Mouse (Mus musculus) A20 (cell line): ENCODE measurements around the gene Art1.
A peak's percentile ranks its signal among the peaks of the same experiment; 100 is the strongest.

ENCODE experiments used
- DNase-seq: peaks from one replicate; pipeline ENCODE4 v3.0.0-alpha.2; 2011; ENCODE audit warnings: low read depth, low spot score

Gene Art1

GRCm38 (mm10) chr7:102101487-102101886 lies at the start of gene Art1:
Gene Art1 (plus strand): TSS chr7:102101743.
- no peak for DNase-seq

DNA sequence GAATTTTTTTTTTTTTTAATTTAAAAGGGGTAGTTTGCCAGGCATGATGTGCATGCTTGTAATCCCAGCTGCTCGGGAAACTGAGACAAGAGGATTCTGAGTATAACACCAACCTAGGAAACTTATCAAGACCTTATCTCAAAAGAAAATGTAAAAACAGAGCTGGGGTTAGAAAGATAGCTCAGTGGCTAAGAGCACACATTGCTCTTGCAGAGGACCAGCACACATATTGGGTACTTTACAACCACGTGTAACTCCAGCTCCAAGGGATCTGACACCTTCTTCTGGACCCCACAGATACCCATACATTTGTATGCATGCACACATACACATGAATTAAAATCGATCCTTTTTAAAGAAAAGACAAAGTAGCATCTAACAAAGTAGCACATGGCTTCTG lies 40.2 kb upstream of the Art1 start:
- peak; percentile 10 for DNase-seq

DNA sequence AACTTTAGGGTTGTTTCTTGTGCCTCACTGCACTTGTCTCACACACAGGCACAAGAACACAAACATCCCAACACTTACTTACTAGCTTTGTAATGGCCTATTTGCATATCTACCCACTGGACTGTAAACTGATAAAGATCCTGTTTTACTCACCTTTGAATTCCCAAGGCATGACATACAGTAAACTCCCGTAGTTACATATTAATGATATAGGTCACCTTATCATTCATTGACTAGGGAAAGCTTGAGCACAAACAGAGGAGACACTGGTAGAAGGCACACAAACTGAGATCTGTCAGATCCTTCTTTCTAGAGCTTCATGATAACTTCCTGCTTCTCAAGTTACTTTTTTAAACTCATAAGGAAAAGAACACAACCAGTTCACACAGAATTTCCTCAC lies 39.3 kb upstream of the Art1 start:
- DNase-seq = peak; percentile 44

DNA sequence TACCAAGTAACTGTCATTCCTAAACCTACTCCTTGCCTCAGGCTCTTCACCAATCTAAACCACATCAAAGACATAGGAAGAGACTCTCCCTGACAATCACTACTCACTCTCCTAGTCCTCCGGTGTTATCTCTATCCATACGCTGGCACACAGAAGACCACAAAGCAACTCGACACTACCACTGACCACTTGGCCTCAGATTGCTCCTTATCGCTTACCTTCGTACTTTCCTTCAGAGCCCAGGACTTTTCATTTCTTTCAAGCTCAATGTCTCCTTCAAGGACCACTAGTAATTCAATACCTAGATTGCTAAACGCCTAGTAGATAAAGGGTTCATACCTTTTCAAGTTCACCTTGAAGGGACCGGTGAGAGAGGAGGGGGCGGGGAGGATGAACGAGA lies 37.7 kb upstream of the Art1 start:
- peak; percentile 29 for DNase-seq

GRCm38 (mm10) chr7:102064655-102065045 lies 36.9 kb upstream of the Art1 start:
- no peak for DNase-seq

- peak; percentile 97 for DNase-seq
These were observed 36.3 kb upstream of the Art1 start, which contains the start of the genes Rnf121, Xndc1 and Xntrpc for GRCm38 (mm10) chr7:102065046-102065891. Gene Rnf121 (minus strand): TSS chr7:102065469. Gene Xndc1 (plus strand): TSS chr7:102065511. Gene Xntrpc (plus strand): TSS chr7:102065713.

GRCm38 (mm10) chr7:102066363-102066762 lies 35.2 kb upstream of the Art1 start:
- no peak for DNase-seq

DNA sequence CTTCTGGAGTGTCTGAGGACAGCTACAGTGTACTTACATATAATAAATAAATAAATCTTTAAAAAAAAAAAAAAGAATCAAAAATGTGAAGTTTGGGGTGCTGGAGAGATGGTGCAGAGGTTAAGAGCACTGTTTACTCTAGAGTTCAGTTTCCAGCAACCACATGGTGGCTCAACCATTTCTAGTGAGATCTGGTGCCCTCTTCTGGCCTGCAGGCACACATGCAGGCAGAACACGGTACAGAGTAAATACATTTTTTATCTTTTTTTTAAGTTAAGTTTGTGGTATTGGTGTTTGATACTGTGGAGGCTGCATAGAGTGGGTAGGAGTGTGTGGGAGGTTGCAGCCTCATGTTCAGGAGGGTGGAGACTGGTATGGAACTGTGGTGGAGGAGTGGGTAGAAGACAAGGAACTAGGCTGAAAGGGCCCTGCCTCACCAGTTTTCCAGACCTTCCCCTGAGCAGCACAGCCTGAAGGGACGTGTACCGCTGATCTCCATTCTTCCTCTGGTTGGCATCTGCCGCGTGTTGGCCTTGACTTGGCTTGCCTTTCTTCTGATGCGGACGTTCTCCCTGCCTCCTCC lies 24.7 kb upstream of the Art1 start:
- DNase-seq = peak; percentile 64

DNA sequence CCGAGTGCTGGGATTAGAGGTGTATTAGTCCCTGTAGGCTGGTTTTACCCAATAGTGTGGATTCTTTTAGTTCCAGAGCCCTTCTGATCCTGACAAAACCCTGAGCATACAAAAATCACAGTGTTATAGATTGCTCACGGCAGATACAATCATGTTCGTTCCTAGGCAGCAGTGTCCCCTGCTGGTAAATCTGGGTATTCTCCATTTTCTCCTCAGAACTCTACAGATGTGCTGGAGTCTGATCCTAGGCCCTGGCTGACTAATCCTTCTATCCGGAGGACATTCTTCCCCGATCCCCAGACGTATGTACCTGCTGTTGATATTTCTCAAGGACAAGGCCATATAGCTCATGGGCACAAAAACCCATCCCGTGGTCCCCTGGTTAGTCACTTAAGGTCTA lies 23.0 kb upstream of the Art1 start:
- peak; percentile 43 for DNase-seq

DNA sequence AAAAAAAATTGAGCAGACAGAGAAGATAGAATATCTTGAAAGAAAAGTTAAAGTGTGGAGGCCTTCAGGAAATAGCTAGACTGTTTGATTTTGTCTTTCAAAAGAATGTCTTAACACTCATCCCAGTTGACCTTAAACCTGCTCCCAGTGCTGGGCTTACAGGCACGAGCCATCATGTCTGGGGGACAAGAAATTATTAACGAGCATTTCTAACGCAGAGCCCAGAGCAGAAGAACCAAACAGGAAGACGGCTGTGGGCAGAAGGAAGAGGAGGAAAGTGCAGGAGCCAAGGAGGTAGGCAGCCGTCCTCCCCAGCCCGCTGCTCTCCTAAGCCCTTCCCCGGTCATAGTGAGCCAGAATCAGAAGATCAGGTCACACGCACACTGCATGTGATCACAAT lies 21.2 kb upstream of the Art1 start:
- no peak for DNase-seq

- no peak for DNase-seq
These were observed 19.8 kb upstream of the Art1 start for GRCm38 (mm10) chr7:102081784-102082183.

DNA sequence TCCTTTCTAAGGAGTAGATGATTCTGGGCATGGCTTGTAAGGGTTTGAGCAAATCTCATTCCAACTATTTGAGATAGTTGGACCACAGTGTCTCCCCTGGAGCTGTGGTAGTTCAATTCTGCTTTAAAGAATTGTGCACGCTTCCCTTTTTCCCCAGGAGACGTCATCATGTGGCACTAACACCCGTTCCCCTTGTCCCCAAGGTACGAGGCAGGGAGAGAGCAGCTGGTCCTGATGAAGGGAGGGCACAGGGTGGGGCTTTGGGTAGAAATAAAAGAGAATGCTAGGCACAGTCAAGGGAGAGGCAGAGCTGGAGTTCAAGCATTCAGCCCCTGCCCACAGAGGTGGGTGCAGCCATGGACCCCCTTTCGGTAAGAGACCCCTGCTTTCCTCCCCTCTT lies 18.7 kb upstream of the Art1 start, which contains the start of gene Trpc2:
Trpc2 (plus strand) TSS at position 301 of the 400 bp plus-strand sequence.
- no peak for DNase-seq

DNA sequence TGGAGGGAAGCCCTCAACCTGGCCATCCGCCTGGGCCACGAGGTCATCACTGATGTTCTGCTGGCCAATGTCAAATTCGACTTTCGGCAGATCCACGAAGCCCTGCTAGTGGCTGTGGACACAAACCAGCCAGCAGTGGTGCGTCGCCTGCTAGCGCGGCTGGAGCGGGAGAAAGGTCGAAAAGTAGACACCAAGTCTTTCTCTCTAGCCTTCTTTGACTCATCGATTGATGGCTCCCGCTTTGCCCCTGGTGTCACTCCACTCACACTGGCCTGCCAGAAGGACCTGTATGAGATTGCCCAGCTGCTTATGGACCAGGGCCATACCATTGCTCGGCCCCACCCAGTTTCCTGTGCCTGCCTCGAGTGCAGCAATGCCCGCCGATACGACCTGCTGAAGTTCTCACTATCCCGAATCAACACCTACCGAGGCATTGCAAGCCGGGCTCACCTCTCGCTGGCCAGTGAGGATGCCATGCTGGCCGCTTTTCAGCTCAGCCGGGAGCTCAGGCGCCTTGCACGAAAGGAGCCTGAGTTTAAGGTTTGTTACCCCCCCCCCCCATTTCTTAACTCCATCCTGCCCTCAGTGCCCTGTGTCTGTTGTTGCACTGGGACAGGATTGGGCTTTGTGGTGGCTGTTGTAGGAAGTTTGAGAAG lies 17.4 kb upstream of the Art1 start:
- no peak for DNase-seq

GRCm38 (mm10) chr7:102087336-102087735 lies 14.2 kb upstream of the Art1 start:
- DNase-seq = no peak

GRCm38 (mm10) chr7:102099760-102100661 lies 1.5 kb upstream of the Art1 start:
- peak; percentile 57 for DNase-seq

DNA sequence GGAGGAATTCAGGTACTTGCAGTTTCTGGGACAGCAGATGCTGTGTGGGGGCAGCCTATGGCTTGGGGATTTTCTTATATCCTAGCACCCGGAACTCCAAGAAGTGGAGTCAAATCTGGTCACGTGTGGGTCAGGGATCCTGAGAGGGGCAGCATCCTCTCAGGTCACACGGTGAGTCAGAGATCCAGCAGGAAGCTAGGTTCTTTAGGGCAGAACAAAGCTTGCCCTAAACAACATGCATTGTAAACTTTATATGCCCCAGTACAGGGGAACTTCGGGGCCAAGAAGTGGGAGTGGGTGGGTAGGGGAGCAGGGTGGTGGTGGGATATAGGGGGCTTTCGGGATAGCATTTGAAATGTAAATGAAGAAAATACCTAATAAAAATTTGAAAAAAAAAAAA lies 675 bp upstream of the Art1 start:
- no peak for DNase-seq

GRCm38 (mm10) chr7:102102241-102102640 lies 698 bp downstream of the Art1 start:
- DNase-seq = no peak

DNA sequence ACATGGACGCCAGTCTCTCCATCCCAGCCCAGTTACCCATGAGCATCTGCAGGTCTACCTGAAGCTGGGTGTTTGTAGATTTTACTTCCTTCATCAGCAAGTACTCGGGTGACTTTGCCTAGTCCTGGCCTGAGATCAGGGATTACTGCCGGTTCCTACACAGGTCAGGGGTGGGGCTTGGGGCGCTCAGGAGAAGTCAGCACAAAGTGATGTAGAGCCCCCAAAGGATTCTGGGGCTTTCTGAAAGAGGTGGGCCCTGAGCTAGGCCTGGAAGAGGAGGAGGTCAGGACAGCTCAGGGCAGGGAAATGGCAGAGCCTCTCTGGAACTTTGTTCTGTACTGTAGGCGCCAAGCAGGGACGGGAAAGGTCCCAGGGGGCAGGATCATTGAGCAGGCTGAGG lies 1.2 kb downstream of the Art1 start:
- DNase-seq = no peak

DNA sequence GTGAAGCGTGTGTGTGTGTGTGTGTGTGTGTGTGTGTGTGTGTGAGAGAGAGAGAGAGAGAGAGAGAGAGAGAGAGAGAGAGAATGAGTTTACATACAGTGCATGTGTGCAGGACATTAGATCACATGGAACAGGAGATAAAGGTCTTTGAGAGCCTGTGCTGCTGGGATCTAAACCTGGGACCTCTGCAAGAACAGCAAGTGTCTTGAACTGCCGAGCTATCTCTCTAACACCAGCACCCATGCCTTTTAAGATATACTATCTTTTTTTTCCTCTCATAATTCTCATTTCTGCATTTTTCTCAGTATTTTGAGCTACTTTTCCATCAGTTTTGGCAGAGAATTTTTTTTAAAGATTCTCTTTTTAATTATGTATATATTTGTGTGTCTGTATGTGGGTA lies 2.0 kb downstream of the Art1 start:
- no peak for DNase-seq

- no peak for DNase-seq
These were observed 2.6 kb downstream of the Art1 start for GRCm38 (mm10) chr7:102104126-102104525.

DNA sequence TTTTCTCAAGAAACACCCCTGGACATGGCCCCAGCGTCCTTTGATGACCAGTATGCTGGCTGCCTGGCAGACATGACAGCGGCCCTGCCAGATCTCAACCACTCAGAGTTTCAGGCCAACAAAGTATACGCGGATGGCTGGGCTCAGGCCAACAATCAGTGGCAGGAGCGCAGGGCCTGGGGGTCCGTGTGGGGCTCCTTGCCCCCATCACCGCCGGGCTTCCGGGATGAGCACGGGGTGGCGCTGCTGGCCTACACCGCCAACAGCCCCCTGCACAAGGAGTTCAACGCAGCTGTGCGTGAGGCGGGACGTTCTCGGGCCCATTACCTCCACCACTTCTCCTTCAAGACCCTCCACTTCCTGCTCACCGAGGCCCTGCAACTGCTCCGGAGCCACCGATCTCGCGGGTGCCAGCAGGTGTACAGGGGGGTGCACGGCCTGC lies 5.2 kb downstream of the Art1 start:
- DNase-seq = no peak
